Mouse (Mus musculus): ENCODE measurements around the gene C1qb.

GRCm38 (mm10) chr4:136855081-136855480, 30.9 kb downstream of the C1qb start:
- TF ChIP-seq CTCF (conservative IDR thresholded peaks at IDR 0.05 in 1 of 2, IDR thresholded peaks at IDR 0.05 in 1 of 2; ENCODE audit: low read depth in 2 of 2, low read length in 2 of 2) (peak in 1 of 2 experiments; percentile 44; a peak in 2 of 4 replicates), NRF1 (IDR thresholded peaks at IDR 0.05; ENCODE audit: low read depth, low read length) (no peak), EP300 (IDR thresholded peaks at IDR 0.05; ENCODE audit: low read length) (no peak), USF1 (IDR thresholded peaks at IDR 0.05; ENCODE audit: low read depth, low read length) (no peak), TBP (conservative IDR thresholded peaks at IDR 0.05; ENCODE audit: low read depth, low read length) (no peak), CHD2 (IDR thresholded peaks at IDR 0.05; ENCODE audit: low read length) (no peak)

All from CH12.LX (cell line).